Mouse (Mus musculus): ENCODE measurements at regions not wholly inside any gene's neighbourhood (a gene's known extent, or its start where the extent isn't known, plus 50 kb on each side); places are given as distances from the start of the nearest gene placed in this dataset.

GRCm38 (mm10) chr13:105377038-105377437, 66.4 kb upstream of the Htr1a start:
- no peak for TF ChIP-seq POLR2A (IDR thresholded peaks at IDR 0.05; ENCODE audit: borderline replicate concordance, low read depth, low read length)
- TF ChIP-seq CTCF (IDR thresholded peaks at IDR 0.05; ENCODE audit: low read depth, low read length): peak; percentile 64

Measured in bone marrow macrophage, adult 2 months (primary cell).